Mouse (Mus musculus): ENCODE measurements around the gene Hsd17b1.

Hsd17b1 gene

GRCm38 (mm10) chr11:101127075-101127474, 48.9 kb downstream of the Hsd17b1 start:
- DNase-seq (ENCODE audit: low spot score in 2 of 2): no peak

GRCm38 (mm10) chr11:101128996-101129577, 50.9 kb downstream of the Hsd17b1 start:
- DNase-seq (ENCODE audit: low spot score in 2 of 2): no peak

All from urinary bladder, adult 18-20 months (tissue).